Mouse (Mus musculus) lung, postnatal 0 days (tissue): ENCODE results near the gene Slc22a16. TPM values are rescaled to one million over a fixed set of nuclear protein-coding genes. Genes with fewer than 3 reads are reported as not detected.
A peak's percentile ranks its signal among the peaks of the same experiment; 100 is the strongest.

Experiments
- ATAC-seq: fragments of 200-750 bp; cut with Nextera tagmentation; 2 replicates; pipeline ENCODE4 v1.8.0; 2017; ENCODE audit warnings: moderate library complexity
- DNase-seq: peaks from one replicate; pipeline ENCODE4 v3.0.0-alpha.2; 2016; ENCODE audit warnings: low spot score
- H3K27ac ChIP-seq: fragments of 300-500 bp; sonication (generic); 2 replicates; pipeline ENCODE4 v1.5.1; 2014; ENCODE audit warnings: antibody characterized with exemption, mild to moderate bottlenecking, low read length, mixed read lengths
- H3K27me3 ChIP-seq: fragments of 300-500 bp; sonication (generic); replicated peaks from 2 replicates; pipeline ENCODE4 v1.6.1; 2014; ENCODE audit warnings: low read length, mixed read lengths; ENCODE audit not compliant: insufficient read depth
- H3K36me3 ChIP-seq: fragments of 300-500 bp; sonication (generic); 2 replicates; pipeline ENCODE4 v1.6.1; 2014; ENCODE audit warnings: low read length, mixed read lengths; ENCODE audit not compliant: insufficient read depth
- H3K4me1 ChIP-seq: fragments of 300-500 bp; sonication (generic); 2 replicates; pipeline ENCODE4 v1.6.1; 2014; ENCODE audit warnings: antibody characterized with exemption, low read depth, low read length, mixed read lengths; ENCODE audit not compliant: insufficient read depth
- H3K4me2 ChIP-seq: fragments of 300-500 bp; sonication (generic); replicated peaks from 2 replicates; pipeline ENCODE4 v1.6.1; 2014; ENCODE audit warnings: low read depth, mild to moderate bottlenecking, low read length, moderate library complexity, mixed read lengths
- H3K4me3 ChIP-seq: fragments of 300-500 bp; sonication (generic); 2 replicates; pipeline ENCODE4 v1.5.1; 2014; ENCODE audit warnings: low read depth, low read length
- H3K9ac ChIP-seq: fragments of 300-500 bp; sonication (generic); replicated peaks from 2 replicates; pipeline ENCODE4 v1.6.1; 2014; ENCODE audit warnings: low read depth, mild to moderate bottlenecking
- H3K9me3 ChIP-seq: fragments of 300-500 bp; sonication (generic); 2 replicates; pipeline ENCODE4 v1.6.1; 2016; ENCODE audit warnings: low read length, mixed read lengths
- CTCF ChIP-seq: IDR thresholded peaks from 2 replicates; pipeline ENCODE4 v1.5.1; 2016; ENCODE audit warnings: antibody characterized with exemption, mild to moderate bottlenecking
- EP300 ChIP-seq: IDR thresholded peaks from 2 replicates; pipeline ENCODE4 v1.6.1; 2016; ENCODE audit warnings: antibody characterized with exemption, mild to moderate bottlenecking, control low read depth
- WGBS: fragments of 180-500 bp; shearing (Covaris S2); extraction: QIAGEN DNeasy Blood & Tissue Kit; methylation state at CpG from one replicate; pipeline ENCODE4 v1.1.7; 2014; 5-methylcytosine and 5-hydroxymethylcytosine counted together
- polyA plus RNA-seq: library from polyadenylated mRNA; unstranded; fragments of >200 nt; fragmentation: Nextera tagmentation; extraction: Ambion mirVana; gene quantifications from 2 replicates; pipeline ENCODE4 v1.2.1, GENCODE M21; 2015

Gene Slc22a16
- polyA plus RNA-seq, 1 experiment from 2014 or later = not detected

DNA sequence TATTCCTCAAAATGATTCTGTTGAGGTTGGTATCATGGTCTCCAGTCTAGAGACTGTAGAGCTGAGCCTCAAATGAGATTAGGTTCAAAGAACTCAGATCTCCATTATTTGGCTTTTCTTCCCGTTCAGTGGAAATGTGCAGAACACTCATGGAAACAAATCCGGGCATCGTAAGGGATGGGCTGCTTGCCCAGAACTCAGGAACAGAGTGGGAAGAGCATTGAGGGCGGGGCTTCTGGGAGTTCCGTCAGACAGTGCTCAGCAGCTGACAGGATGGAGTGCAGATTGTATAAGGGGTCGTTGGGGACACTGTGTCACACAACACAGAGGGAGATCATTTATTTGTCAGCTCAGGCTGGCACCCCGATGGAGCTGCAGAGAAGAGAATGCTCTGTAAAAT is 22.1 kb downstream of the Slc22a16 start:
- 48% methylated on average over 7 of the region's 7 CpGs for WGBS
- DNase-seq (no peak), ATAC-seq (no peak)
- Histone ChIP-seq H3K36me3 (no peaks in the 10 kb centered on the region), H3K27me3 (no peaks in the 10 kb centered on the region), H3K27ac (no peak overlapping the region), H3K9me3 (no peaks in the 10 kb centered on the region), H3K4me2 (no peak overlapping the region), H3K4me1 (no peaks in the 10 kb centered on the region), H3K9ac (no peak overlapping the region), H3K4me3 (no peak overlapping the region)
- TF ChIP-seq CTCF (no peak), EP300 (no peak)

DNA sequence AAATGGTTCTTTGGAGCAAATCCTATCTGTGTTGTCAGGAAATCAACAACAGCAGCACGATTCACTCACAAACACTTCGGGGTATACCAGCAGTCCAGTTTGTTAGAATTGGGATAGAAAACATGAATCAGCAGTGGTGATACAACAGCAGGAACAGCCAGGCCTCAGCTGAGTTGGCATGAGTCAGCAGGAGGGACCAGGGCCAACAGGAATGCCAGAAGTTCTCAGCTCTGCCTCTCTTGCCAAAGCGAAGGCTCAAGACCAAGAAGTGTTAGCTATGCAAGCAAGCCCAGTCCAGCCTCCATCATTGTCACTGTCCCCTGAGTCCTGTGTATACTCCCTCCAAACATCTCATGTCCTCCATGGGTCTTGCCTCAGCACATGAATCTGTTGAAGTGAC is 27.0 kb downstream of the Slc22a16 start:
- no peaks in the 10 kb centered on the region for H3K36me3 ChIP-seq
- no peak overlapping the region for H3K4me2 ChIP-seq
- H3K4me3 ChIP-seq = no peak overlapping the region
- no peak overlapping the region for H3K27ac ChIP-seq
- no peak overlapping the region for H3K9ac ChIP-seq
- TF ChIP-seq CTCF (no peak), EP300 (no peak)
- no peaks in the 10 kb centered on the region for H3K27me3 ChIP-seq
- H3K9me3 ChIP-seq = no peaks in the 10 kb centered on the region
- 76% methylated on average over 3 of the region's 3 CpGs for WGBS
- H3K4me1 ChIP-seq = no peaks in the 10 kb centered on the region
- ATAC-seq = no peak
- peak; percentile 24 for DNase-seq

DNA sequence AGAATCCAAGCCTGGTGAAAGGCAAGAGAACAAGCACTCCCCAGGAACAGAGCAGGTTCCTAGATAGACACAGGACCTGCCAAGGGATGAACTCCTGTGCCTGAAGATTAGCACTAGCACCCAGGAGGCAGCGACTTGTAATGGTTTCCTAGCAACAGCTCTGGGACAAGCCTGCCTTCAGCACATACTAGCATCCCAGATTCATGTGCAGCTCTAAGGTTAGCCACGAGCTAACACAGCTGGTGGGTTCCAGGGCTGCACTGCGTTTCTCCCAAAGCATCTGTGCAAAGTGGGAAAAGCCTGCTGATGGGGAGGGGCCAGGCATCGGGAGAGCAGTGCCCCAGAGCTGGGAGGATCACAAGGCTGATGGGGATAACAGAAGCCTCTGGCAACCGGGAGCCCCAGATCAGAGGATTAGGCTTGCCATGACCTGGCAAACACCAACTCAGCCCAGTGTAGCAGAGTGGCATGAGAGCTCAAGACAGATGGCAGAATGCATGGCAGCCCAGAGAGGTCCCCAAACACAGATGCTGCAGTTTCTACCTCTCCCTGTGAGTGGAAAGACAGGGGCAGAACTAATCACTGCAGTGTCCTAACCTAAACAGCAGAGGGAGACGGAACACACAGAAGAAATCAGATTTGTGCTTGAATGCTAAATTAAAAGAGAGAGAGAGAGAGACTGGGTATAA is 34.7 kb downstream of the Slc22a16 start:
- H3K4me2 ChIP-seq = no peak overlapping the region
- no peak for ATAC-seq
- 53% methylated on average over 6 of the region's 6 CpGs for WGBS
- H3K9ac ChIP-seq = no peak overlapping the region
- H3K27me3 ChIP-seq = no peaks in the 10 kb centered on the region
- TF ChIP-seq EP300 = no peak
- TF ChIP-seq CTCF = peak; percentile 36
- no peaks in the 10 kb centered on the region for H3K4me1 ChIP-seq
- H3K27ac ChIP-seq = no peak overlapping the region
- no peak for DNase-seq
- no peak overlapping the region for H3K4me3 ChIP-seq
- no peaks in the 10 kb centered on the region for H3K36me3 ChIP-seq
- 0 out of 2 replicates have a peak, but pooled peaks cover 6% of the 10 kb centered on the region for H3K9me3 ChIP-seq

DNA sequence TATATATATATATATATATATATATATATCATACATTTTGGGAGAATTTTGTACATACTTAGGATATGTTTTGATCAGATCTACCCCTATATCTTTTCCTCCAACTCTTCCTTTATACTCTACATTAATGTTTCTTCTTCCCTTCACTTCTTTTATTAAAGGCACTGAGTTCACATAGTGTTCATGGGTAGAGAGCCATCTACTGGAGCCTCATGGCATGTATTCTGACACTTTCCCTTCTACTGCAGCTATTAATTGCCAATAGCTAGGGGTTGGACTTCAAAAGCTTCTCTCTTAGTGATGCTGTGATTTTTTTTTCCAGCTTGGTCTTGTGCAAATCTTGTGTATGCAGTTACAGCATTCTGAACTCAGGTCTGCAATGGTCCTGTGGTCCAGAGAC is 47.8 kb downstream of the Slc22a16 start:
- Histone ChIP-seq H3K27me3 (no peaks in the 10 kb centered on the region), H3K27ac (no peak overlapping the region), H3K4me1 (no peaks in the 10 kb centered on the region), H3K4me2 (no peak overlapping the region), H3K36me3 (no peaks in the 10 kb centered on the region), H3K9me3 (no peaks in the 10 kb centered on the region), H3K9ac (no peak overlapping the region), H3K4me3 (no peak overlapping the region)
- DNase-seq (no peak), ATAC-seq (no peak)
- TF ChIP-seq EP300 = no peak
- 0 out of 2 replicates have a peak, but pooled peaks have one; percentile 8 for TF ChIP-seq CTCF

DNA sequence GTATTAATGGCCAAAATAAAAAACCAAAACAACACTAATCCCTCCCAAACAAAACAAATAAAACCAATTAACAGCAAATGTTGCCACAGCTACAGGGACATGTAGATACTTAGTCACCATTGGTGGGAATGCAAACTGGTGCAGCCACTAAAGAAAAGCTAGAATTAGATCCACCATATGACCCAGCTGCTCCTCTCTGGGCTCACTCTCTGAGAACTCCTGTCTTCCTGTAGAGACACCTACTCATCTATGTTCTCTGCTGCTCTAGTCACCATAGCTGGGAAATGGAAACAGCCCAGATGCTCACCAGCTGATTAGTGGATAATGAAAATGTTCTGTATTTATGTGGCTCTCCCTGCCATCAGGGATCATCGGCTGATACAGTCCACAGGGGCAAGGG is 49.6 kb downstream of the Slc22a16 start:
- Histone ChIP-seq H3K36me3 (no peaks in the 10 kb centered on the region), H3K9ac (no peak overlapping the region), H3K27me3 (no peaks in the 10 kb centered on the region), H3K9me3 (no peaks in the 10 kb centered on the region), H3K4me2 (no peak overlapping the region), H3K4me1 (no peaks in the 10 kb centered on the region), H3K27ac (no peak overlapping the region), H3K4me3 (no peak overlapping the region)
- ATAC-seq (no peak), DNase-seq (no peak)
- 85% methylated on average over 1 of the region's 1 CpGs for WGBS
- TF ChIP-seq CTCF (no peak), EP300 (no peak)

DNA sequence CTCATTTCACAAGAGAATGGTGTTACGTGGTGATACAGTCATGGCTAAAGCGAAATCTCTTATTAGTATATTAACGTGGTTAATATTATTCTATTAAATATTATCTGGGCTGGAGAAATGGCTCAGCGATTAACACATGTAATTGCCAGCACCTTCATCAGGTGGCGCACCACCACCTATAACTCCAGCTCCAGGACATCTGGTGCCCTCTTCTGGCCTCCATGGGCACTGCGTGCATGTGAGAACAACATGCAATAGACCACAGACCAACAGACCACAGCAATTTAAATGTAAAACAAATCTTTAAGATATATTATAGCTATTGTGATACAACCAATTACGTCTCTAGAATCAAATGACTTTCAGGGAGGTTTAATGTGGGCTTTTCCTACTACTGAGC is 59.0 kb downstream of the Slc22a16 start:
- no peak overlapping the region for H3K4me3 ChIP-seq
- 77% methylated on average over 7 of the region's 7 CpGs for WGBS
- peaks cover 4% of the 10 kb centered on the region; the same call in 1 of the 2 replicates for H3K4me1 ChIP-seq
- TF ChIP-seq EP300 (no peak), CTCF (peak; percentile 80)
- H3K27me3 ChIP-seq = no peaks in the 10 kb centered on the region
- H3K9me3 ChIP-seq = no peaks in the 10 kb centered on the region
- H3K9ac ChIP-seq = no peak overlapping the region
- ATAC-seq = no peak
- no peak overlapping the region for H3K27ac ChIP-seq
- H3K36me3 ChIP-seq = no peaks in the 10 kb centered on the region
- no peak overlapping the region for H3K4me2 ChIP-seq
- DNase-seq = no peak
